Mouse (Mus musculus) CD4-positive, CD25-positive, alpha-beta regulatory T cell, adult 2 months (primary cell): ENCODE results near the gene Gfi1.

Experiments
- DNase-seq: peaks from one replicate; pipeline ENCODE4 v3.0.0-alpha.2; 2012; ENCODE audit warnings: low read depth, low spot score

The Gfi1 gene

DNA sequence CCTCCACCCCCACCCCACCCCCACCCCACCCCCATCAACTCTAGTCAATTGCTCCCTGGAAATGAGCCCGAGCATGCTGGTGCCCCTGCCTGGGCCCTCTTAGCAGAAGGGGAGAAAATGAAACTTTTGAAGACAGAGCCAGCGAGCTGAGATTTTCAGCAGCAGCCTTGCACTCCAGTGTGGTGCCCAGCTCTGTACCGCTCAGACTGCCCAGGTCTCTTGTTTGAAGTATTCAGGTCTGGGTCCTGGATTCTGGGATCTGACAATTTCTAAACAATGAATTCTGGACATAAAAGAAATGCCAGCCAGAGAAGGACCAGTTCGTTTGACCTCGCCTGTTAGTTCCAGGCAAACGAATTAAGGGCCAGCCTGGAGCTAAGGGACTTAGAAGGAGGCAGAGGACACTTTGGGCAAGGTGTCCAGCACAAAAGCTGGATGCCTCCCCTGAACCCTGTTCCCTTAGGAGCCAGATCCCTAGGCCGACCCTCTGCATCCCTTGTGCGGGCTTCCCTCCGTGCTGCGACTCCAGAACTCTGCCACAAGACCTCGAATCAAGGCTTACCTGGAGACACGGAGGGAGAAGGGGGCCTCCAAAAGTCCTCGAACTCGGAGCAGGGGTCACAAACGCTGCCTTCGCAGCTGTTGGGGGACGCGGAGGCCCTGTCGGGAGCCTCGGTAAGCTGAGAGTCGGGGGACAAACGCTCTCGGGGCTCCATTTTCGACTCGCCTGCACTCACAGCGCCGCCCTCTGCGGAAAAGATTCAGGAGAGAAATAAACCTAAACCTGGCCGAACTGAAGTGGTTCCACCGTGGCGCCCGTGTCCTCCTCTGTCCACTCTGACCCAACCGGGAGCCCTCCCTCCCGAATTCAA is 2.9 kb downstream of the Gfi1 start:
- DNase-seq = peak; percentile 62

GRCm38 (mm10) chr5:107721638-107722011 is 4.2 kb downstream of the Gfi1 start:
- DNase-seq = no peak

DNA sequence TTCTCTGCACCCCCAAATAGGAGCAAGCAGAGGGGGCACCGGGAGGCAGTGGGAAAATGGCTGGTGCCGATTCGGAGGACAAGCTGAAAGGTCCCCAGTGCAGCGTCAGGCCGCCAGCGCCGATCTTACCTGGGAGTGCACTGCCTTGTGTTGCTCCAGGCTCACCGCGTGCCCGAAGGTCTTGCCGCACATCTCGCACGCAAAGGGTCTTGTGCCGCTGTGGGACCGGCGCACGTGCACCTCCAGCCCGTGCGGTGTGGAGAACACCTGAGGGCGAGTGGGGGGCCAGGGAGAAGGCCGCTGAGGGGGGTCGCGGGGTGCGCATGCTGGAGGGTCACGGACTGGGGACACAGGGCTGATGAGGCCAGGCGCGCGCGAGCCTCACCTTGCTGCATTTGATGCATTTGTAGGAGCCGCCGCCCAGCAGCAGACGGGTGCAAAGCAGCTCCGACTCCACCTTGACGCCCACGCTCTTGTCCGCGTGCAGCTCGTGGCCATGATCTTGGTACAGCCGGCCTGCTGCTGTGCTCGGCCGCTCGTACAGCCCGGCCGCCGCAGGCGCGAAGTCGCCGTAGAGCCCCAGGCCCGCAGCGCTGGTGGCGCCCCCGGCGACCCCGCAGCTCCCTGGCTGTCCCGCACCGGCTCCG is 4.7 kb downstream of the Gfi1 start:
- peak; percentile 20 for DNase-seq

- no peak for DNase-seq
Measured at GRCm38 (mm10) chr5:107720511-107720910, 5.3 kb downstream of the Gfi1 start.

DNA sequence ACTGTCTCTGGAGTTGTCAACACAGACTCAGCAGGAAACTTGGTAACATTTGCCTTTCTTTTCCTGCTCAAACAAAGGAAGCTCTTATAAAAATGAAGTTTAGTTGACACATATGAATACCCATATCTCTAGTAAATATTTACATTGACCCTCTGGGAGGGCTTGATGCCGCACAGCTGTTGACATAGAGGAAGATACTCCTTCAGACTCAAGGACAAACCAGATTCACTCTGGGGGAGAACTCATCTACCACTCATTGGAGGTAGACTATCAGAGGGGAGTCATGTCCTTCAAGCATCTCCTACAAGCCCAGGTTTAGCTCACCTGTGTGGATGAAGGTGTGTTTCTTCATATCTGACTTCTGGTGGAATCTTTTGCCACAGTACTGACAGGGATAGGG is 6.0 kb downstream of the Gfi1 start:
- DNase-seq = no peak

GRCm38 (mm10) chr5:107719209-107719608 is 6.6 kb downstream of the Gfi1 start:
- no peak for DNase-seq

- DNase-seq = peak; percentile 73
Measured at GRCm38 (mm10) chr5:107717871-107718361, 7.9 kb downstream of the Gfi1 start.

DNA sequence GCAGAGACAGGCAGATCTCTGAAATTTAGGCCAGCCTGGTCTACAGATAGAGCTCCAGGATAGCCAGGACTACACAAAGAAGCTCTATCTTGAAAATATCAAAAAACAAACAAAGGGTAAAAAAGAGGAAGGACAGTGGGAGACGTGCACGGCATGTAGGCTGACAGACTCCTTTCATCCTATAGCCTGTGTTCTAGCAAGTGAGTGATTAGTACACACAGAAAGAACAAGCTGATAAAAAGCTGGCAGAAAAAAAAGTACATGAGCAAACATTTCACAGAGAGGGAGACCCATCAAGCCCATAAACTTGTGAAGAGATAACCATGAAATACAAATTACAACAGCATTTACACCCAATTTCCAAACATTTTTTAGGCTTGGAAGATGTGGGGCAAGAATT is 14.1 kb downstream of the Gfi1 start:
- no peak for DNase-seq

- no peak for DNase-seq
Measured at GRCm38 (mm10) chr5:107708124-107708797, 17.6 kb downstream of the Gfi1 start.

DNA sequence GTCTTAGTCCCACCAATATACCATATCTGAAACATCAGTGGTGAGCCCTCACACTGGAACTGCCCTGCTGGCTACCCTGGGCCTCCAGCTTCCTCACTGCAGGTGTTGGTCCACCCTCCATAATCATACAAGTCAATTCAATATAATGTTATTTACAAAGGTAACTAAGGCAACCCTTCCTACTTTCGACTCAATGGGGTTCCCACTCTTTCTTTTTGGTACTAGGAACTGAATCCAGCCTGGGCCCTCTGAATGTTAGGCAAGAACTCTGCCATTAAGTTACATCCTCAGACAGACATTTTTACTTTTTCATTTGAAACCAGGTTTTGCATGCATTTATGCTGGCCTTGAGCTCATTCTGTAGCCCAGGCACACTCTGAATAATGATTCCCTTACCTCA is 19.6 kb downstream of the Gfi1 start:
- DNase-seq = no peak

GRCm38 (mm10) chr5:107705756-107706155 is 20.1 kb downstream of the Gfi1 start:
- DNase-seq = no peak

GRCm38 (mm10) chr5:107703207-107703763 is 22.6 kb downstream of the Gfi1 start:
- DNase-seq = peak; percentile 71

GRCm38 (mm10) chr5:107701658-107702057 is 24.2 kb downstream of the Gfi1 start:
- no peak for DNase-seq

GRCm38 (mm10) chr5:107700873-107701272 is 25.0 kb downstream of the Gfi1 start:
- DNase-seq = no peak

GRCm38 (mm10) chr5:107698888-107699287 is 26.9 kb downstream of the Gfi1 start:
- peak; percentile 27 for DNase-seq

GRCm38 (mm10) chr5:107695019-107695418 is 30.8 kb downstream of the Gfi1 start:
- peak; percentile 18 for DNase-seq

DNA sequence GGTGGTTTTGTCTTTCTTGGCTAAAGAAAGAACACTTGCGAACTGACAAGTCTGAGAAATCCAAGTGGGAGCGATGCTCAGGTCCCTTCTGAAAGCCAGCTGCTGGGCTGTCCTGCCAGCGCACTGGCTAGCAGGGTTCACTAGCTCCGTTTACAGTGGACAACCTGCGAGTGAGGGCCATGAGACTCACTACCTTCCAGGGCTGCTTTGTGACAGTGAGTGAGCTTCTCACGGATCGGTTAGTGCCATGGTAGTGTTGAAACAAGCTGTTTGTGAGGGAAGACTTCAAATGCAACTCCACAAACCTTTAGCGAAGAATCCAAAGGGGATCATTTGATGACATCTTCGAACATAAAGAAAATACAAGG is 37.4 kb downstream of the Gfi1 start:
- DNase-seq = peak; percentile 34

DNA sequence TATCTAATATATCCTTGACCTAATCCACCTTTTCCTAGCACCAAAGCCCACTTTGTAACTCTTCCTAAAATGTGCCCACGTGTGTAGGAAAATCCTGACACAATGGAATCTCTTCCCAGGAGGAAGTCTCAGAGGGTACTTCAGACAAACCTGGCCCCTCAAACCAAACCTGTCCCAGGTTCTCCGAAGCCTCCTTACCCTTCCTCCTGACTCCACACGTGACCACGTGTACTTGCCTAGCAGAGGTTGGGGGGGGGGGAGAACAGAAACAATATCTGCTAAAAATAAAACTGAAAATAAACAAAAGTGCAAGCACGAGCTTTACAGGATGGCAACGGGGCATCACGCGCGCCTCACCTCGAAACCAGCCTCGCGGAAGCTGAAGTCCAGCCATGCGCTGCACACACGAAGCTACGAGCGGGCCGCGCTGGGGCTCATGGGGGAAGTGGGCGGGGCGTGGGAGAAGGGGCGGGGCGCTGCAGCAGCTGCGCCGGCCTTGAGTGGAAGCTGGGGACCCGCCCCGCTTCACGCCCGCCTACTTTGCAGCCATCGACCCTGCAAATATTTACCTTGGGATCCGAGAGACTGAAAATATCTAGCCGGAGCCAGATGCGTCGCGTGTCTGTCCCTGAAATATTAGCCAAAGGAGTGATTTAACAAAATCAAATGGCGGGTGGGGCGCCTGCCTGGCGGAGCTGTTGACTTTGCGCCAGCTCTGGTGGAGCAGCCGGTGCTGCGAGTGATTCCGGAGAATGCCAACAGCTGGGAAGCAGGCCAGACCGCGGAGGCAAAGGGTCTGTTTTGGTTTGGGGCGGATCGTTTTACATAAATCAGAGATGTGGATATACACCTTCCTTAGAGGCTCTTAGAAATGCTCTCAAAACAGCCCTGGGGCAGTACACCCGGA is 38.0 kb downstream of the Gfi1 start:
- DNase-seq = peak; percentile 97

GRCm38 (mm10) chr5:107687161-107687560 is 38.7 kb downstream of the Gfi1 start:
- peak; percentile 24 for DNase-seq

DNA sequence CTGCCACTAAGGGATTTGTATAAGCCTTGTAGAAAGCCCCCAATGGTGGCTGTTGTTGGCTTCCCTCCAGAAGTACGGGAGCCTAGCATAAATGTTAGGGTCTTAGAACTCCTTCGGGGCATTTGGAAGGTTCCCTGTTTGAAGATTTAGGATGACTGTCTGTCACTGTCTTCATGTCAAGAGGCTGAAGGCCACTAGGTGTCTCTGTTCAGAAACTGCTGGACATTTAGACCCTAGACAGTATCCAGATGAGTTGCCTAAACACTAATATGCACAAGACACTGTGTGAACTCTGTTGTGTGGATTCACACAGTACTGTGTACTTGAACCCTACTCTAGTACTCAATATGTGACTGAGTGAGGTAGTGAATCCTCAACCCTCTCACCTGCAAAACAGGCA is 41.5 kb downstream of the Gfi1 start:
- peak; percentile 54 for DNase-seq

- DNase-seq = no peak
Measured at GRCm38 (mm10) chr5:107681300-107681699, 44.5 kb downstream of the Gfi1 start.
